Mouse (Mus musculus): ENCODE measurements at regions not wholly inside any gene's neighbourhood (a gene's known extent, or its start where the extent isn't known, plus 50 kb on each side); places are given as distances from the start of the nearest gene placed in this dataset.

- no peak for DNase-seq (ENCODE audit: low spot score)
Measured at GRCm38 (mm10) chr10:8944586-8944985, 58.7 kb upstream of the Sash1 start.

DNA sequence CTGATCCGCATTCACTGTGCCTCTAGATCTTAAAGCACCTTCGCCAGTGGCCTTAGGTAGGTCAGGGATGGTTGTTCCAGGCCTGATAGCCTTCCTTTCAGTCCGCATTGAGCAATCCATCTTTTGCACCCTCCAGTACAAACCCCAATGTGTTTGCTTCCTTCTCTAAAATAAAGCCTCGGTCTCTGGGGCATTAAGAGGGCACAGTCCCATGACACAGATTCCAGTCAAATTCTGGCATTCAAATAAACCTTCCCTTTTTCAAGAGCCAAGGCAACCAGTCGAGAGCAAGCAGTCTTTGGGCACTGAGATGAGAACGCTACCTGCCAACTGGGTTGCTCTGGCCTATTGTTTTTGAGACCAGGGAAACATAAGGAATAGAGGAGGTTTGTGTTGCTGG is 57.8 kb upstream of the Sash1 start:
- no peak for DNase-seq (ENCODE audit: low spot score)

DNA sequence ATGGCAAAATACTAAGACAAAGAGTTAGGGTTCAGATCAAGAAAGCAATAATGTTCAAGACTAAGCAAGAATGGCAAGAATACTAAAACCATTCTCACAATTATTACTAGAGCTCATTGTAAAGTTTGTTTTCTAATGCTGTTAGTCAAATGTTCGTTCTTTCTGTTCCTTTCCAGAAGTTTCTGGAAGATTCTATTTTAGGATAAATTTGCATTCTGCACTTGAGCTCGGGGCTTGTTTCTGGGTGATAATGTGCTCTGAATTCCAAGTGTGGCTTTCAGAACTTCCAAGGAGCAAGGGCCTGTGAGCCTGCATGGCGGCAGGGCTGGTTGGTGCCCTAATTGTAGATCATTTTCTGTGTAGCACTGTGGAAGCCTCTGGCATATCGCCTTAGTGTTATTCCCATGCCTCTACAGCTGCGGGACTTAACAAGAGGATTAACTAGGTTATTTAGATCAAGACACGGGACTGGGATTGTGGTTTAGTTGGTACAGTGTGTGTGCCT is 57.1 kb upstream of the Sash1 start:
- DNase-seq (ENCODE audit: low spot score) = no peak

GRCm38 (mm10) chr10:8936369-8936768 is 50.5 kb upstream of the Sash1 start:
- no peak for DNase-seq (ENCODE audit: low spot score)

Measured in MN1 (cell line).